Mouse (Mus musculus) brain, embryonic 14.5 days (tissue): ENCODE data around the gene Ccdc34.

Experiments
- CTCF ChIP-seq: fragments of 200-500 bp; IDR thresholded peaks from 2 replicates; pipeline ENCODE4 v1.5.1; 2012; ENCODE audit warnings: inconsistent platforms, mild to moderate bottlenecking, moderate library complexity, borderline replicate concordance; ENCODE audit not compliant: insufficient read depth, insufficient read length; ENCODE audit errors: extremely low read depth
- POLR2A ChIP-seq: fragments of 200-500 bp; IDR thresholded peaks from 2 replicates; pipeline ENCODE4 v1.6.1; 2012; ENCODE audit warnings: mild to moderate bottlenecking, inconsistent platforms, borderline replicate concordance; ENCODE audit not compliant: poor library complexity, insufficient read depth, insufficient read length, severe bottlenecking; ENCODE audit errors: extremely low read depth

- TF ChIP-seq CTCF (no peak), POLR2A (no peak)
Measured at GRCm38 (mm10) chr2:110137291-110137690, 119.7 kb downstream of the Ccdc34 start.
